Mouse (Mus musculus) hindbrain, postnatal 0 days (tissue): ENCODE measurements at regions not wholly inside any gene's neighbourhood (a gene's known extent, or its start where the extent isn't known, plus 50 kb on each side); places are given as distances from the start of the nearest gene placed in this dataset.

Experiments used
- ATAC-seq: fragments of 200-750 bp; cut with Nextera tagmentation; 2 replicates; pipeline ENCODE4 v1.8.0; 2017; ENCODE audit warnings: mild to moderate bottlenecking, moderate TSS enrichment, moderate library complexity
- DNase-seq: peaks from one replicate; pipeline ENCODE4 v3.0.0-alpha.2; 2015; ENCODE audit warnings: low spot score
- H3K27ac ChIP-seq: fragments of 300-500 bp; sonication (generic); 2 replicates; pipeline ENCODE4 v1.5.1; 2014; ENCODE audit warnings: mild to moderate bottlenecking
- H3K27me3 ChIP-seq: fragments of 300-500 bp; sonication (generic); 2 replicates; pipeline ENCODE4 v1.6.1; 2014; ENCODE audit warnings: low read length, mixed read lengths; ENCODE audit not compliant: insufficient read depth
- H3K36me3 ChIP-seq: fragments of 300-500 bp; sonication (generic); 2 replicates; pipeline ENCODE4 v1.6.1; 2014; ENCODE audit warnings: low read length, mixed read lengths; ENCODE audit not compliant: insufficient read depth
- H3K4me1 ChIP-seq: fragments of 300-500 bp; sonication (generic); 2 replicates; pipeline ENCODE4 v1.6.1; 2014; ENCODE audit warnings: antibody characterized with exemption, low read length, mixed read lengths; ENCODE audit not compliant: insufficient read depth
- H3K4me2 ChIP-seq: fragments of 300-500 bp; sonication (generic); 2 replicates; pipeline ENCODE4 v1.6.1; 2014; ENCODE audit warnings: low read depth, mild to moderate bottlenecking, low read length, moderate library complexity, mixed read lengths
- H3K4me3 ChIP-seq: fragments of 300-500 bp; sonication (generic); 2 replicates; pipeline ENCODE4 v1.5.1; 2014; ENCODE audit warnings: low read length
- H3K9ac ChIP-seq: fragments of 300-500 bp; sonication (generic); replicated peaks from 2 replicates; pipeline ENCODE4 v1.6.1; 2014; ENCODE audit warnings: mild to moderate bottlenecking, low read length, moderate library complexity, mixed read lengths
- H3K9me3 ChIP-seq: fragments of 300-500 bp; sonication (generic); 2 replicates; pipeline ENCODE4 v1.6.1; 2016; ENCODE audit warnings: low read length, mixed read lengths
- CTCF ChIP-seq: IDR thresholded peaks from 2 replicates; pipeline ENCODE4 v1.5.1; 2016; ENCODE audit warnings: antibody characterized with exemption, control low read depth, low read depth
- WGBS: fragments of 180-500 bp; shearing (Covaris S2); extraction: QIAGEN DNeasy Blood & Tissue Kit; methylation state at CpG from one replicate; pipeline ENCODE4 v1.1.7; 2014; 5-methylcytosine and 5-hydroxymethylcytosine counted together

DNA sequence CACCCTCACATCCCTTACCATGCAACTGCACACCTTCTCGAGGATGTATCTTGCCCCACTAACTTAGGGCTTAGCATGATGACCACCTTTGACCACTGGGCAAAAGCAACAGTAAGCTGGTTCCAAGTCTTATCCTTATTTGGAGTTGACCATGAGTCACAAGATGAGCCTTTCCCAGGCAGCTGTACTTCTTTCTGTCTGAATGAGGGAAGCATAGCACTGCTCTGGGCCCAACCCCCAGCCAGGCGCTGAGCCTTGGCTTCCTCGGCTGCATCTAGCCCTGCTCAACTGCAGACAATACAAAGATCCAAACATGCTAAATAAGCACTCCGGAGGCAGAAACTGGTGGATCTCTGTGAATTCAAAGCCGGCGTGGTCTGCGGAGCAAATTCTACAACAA, 392.9 kb downstream of the H2al1j start:
- Histone ChIP-seq H3K4me3 (no peak overlapping the region), H3K27me3 (no peaks in the 10 kb centered on the region), H3K36me3 (no peaks in the 10 kb centered on the region), H3K9ac (no peak overlapping the region), H3K9me3 (no peaks in the 10 kb centered on the region), H3K4me2 (no peak overlapping the region), H3K27ac (no peak overlapping the region), H3K4me1 (no peaks in the 10 kb centered on the region)
- WGBS, result 70% methylated on average over 7 of the region's 7 CpGs
- DNase-seq (no peak), ATAC-seq (no peak)
- TF ChIP-seq CTCF, result no peak

DNA sequence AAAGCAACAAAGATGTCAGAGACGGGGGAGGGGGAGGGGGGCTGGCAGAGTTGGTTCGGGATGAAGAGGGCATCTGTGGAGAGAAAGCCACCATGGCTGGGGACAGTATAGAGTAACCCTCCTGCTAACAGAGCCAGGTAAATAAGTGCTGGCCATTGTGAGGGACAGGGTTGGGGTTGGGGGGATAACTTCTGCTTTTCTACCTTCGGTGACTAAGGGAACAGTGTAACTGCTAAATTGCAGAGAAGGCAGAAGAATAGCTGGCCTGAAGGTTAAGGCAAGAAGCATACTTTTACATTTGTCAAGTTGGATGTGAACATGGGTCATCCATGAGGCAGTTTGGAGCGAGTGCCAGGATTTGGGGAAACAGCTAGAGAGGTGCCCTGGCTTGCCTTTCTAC, 395.1 kb downstream of the H2al1j start:
- H3K9me3 ChIP-seq, result no peaks in the 10 kb centered on the region
- no peaks in the 10 kb centered on the region for H3K36me3 ChIP-seq
- ATAC-seq (no peak), DNase-seq (no peak)
- no peak overlapping the region for H3K4me3 ChIP-seq
- TF ChIP-seq CTCF, result no peak
- no peak overlapping the region for H3K4me2 ChIP-seq
- H3K27me3 ChIP-seq, result no peaks in the 10 kb centered on the region
- 68% methylated on average over 4 of the region's 4 CpGs for WGBS
- H3K4me1 ChIP-seq, result no peaks in the 10 kb centered on the region
- H3K27ac ChIP-seq, result no peak overlapping the region
- H3K9ac ChIP-seq, result no peak overlapping the region

GRCm38 (mm10) chrX:11724718-11725117, 397.1 kb downstream of the H2al1j start:
- H3K36me3 ChIP-seq, result no peaks in the 10 kb centered on the region
- WGBS, result 88% methylated on average over 8 of the region's 8 CpGs
- DNase-seq, result no peak
- no peak for TF ChIP-seq CTCF
- H3K4me3 ChIP-seq, result no peak overlapping the region
- no peaks in the 10 kb centered on the region for H3K4me1 ChIP-seq
- no peak for ATAC-seq
- no peaks in the 10 kb centered on the region for H3K9me3 ChIP-seq
- no peak overlapping the region for H3K4me2 ChIP-seq
- no peak overlapping the region for H3K9ac ChIP-seq
- H3K27ac ChIP-seq, result no peak overlapping the region
- H3K27me3 ChIP-seq, result no peaks in the 10 kb centered on the region

DNA sequence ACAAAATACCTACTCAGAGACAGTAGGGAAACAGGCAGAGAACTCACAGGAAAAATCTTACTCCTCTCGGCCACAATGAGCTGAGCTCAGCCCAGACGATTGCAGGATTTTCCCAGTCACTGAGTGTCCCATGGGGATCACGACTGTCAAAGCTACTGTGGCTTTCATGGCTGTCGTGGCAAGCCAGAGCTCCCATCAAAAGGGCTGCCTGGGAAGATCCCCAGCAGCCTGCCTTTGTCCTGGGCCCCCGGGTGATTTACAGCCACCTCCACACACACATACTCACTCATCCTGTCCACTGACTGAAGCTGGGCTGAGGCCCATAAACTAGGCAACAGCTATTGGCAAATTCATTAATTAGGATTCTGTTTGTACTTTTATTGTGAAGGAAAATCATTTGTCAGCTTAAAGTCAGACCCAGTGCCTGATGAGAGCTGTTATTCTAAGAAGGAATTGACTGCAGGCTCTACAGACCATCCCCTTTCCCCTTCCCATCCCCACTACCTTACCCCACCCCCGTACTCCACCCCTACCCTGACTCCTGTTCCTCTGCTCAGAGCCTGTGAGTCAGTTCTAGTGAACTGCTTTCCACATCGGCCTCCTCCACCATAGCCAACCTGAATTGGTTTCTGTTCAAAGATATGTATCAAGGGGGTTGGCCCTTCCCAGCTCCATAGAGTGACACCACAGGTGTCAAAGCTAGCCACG, 399.1 kb downstream of the H2al1j start:
- no peaks in the 10 kb centered on the region for H3K36me3 ChIP-seq
- ATAC-seq (no peak), DNase-seq (no peak)
- no peak for TF ChIP-seq CTCF
- H3K9me3 ChIP-seq, result no peaks in the 10 kb centered on the region
- H3K4me3 ChIP-seq, result no peak overlapping the region
- no peaks in the 10 kb centered on the region for H3K4me1 ChIP-seq
- no peak overlapping the region for H3K27ac ChIP-seq
- H3K9ac ChIP-seq, result no peak overlapping the region
- WGBS, result 40% methylated on average over 8 of the region's 8 CpGs
- H3K27me3 ChIP-seq, result no peaks in the 10 kb centered on the region
- H3K4me2 ChIP-seq, result no peak overlapping the region

GRCm38 (mm10) chrX:11728481-11728880, 400.9 kb downstream of the H2al1j start:
- no peak overlapping the region for H3K4me2 ChIP-seq
- no peak for TF ChIP-seq CTCF
- H3K36me3 ChIP-seq, result no peaks in the 10 kb centered on the region
- H3K27me3 ChIP-seq, result no peaks in the 10 kb centered on the region
- no peak for DNase-seq
- H3K9me3 ChIP-seq, result no peaks in the 10 kb centered on the region
- H3K4me1 ChIP-seq, result no peaks in the 10 kb centered on the region
- H3K4me3 ChIP-seq, result no peak overlapping the region
- no peak for ATAC-seq
- H3K27ac ChIP-seq, result no peak overlapping the region
- H3K9ac ChIP-seq, result no peak overlapping the region
- WGBS, result 70% methylated on average over 4 of the region's 4 CpGs

DNA sequence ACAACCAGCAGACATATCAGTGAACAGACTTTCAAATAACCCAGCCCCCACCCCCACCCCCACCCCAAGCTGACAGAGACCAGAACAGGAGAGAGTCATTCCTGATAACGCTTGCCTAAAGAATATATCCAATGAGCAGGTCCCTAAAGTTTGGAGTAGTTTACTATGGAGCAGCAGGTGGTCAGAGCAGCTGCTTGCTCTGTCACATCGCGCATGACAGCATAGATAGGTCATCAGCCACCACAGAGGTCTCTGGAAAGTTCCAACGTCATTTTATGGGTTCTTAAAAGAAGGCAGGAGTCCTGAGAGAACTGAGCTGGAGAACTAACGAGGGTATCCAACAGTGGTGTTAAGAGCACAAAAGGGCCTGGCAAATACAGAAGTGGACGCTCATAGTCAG, 402.4 kb downstream of the H2al1j start:
- Histone ChIP-seq H3K27ac (no peak overlapping the region), H3K36me3 (no peaks in the 10 kb centered on the region), H3K9me3 (no peaks in the 10 kb centered on the region), H3K4me3 (no peak overlapping the region), H3K4me2 (no peak overlapping the region), H3K4me1 (no peaks in the 10 kb centered on the region), H3K27me3 (no peaks in the 10 kb centered on the region), H3K9ac (no peak overlapping the region)
- 74% methylated on average over 6 of the region's 6 CpGs for WGBS
- no peak for ATAC-seq
- no peak for TF ChIP-seq CTCF
- DNase-seq, result no peak

- no peak overlapping the region for H3K4me2 ChIP-seq
- TF ChIP-seq CTCF, result no peak
- H3K27me3 ChIP-seq, result no peaks in the 10 kb centered on the region
- DNase-seq (peak; percentile 48), ATAC-seq (no peak)
- no peaks in the 10 kb centered on the region for H3K4me1 ChIP-seq
- H3K9me3 ChIP-seq, result no peaks in the 10 kb centered on the region
- H3K9ac ChIP-seq, result no peak overlapping the region
- WGBS, result 75% methylated on average over 2 of the region's 2 CpGs
- no peaks in the 10 kb centered on the region for H3K36me3 ChIP-seq
- no peak overlapping the region for H3K4me3 ChIP-seq
- no peak overlapping the region for H3K27ac ChIP-seq
Observed at GRCm38 (mm10) chrX:11732371-11732770, 404.7 kb downstream of the H2al1j start.
